Mouse (Mus musculus) monocyte, adult 59 days (primary cell): ENCODE measurements around the gene Pld6. TPM values are rescaled to one million over a fixed set of nuclear protein-coding genes. Genes with fewer than 3 reads are reported as not detected.

Experiments used
- total RNA-seq, 2 experiments: library from RNA; stranded (reverse); gene quantifications; one replicate each; pipeline ENCODE4 v1.2.4; 2023

Pld6 gene
- total RNA-seq, result not detected

GRCm38 (mm10) chr11:59787199-59787781, at the start of gene Pld6:
Pld6 (minus strand) TSS chr11:59787645.

GRCm38 (mm10) chr11:59809670-59810474, 22.4 kb upstream of the Pld6 start, which contains the start of gene Flcn:
Flcn (minus strand) TSS chr11:59810016.

Other genes starting within 250 kb of the Pld6 start
- gene Nlrp3, start 246.1 kb downstream of the Pld6 start, total RNA-seq, result 100 to 1,000 TPM; 286 to 409 TPM
- gene Olfr222, start 211.4 kb downstream of the Pld6 start, total RNA-seq, result not detected
- not detected for gene Olfr223, start 194.4 kb downstream of the Pld6 start, total RNA-seq
- 10 to 100 TPM; 76.7 to 87.0 TPM for gene Mprip, start 126.3 kb downstream of the Pld6 start, total RNA-seq
- 10 to 100 TPM; 79.7 to 80.5 TPM for gene Flcn, start 22.4 kb upstream of the Pld6 start, total RNA-seq
- gene Nt5m, start 51.8 kb upstream of the Pld6 start, total RNA-seq, result 10 to 100 TPM; 10.0 to 11.3 TPM
- gene Cops3, start 52.2 kb upstream of the Pld6 start, total RNA-seq, result 10 to 100 TPM; 39.2 to 46.6 TPM
- gene Med9, start 160.6 kb upstream of the Pld6 start, total RNA-seq, result 1 to 10 TPM; 6.4 to 6.9 TPM
- gene Rasd1, start 177.3 kb upstream of the Pld6 start, total RNA-seq, result under 1 TPM in 1 of 2 experiments, not detected in 1; 0.39 TPM